Mouse (Mus musculus) heart, embryonic 11.5 days (tissue): ENCODE results near the gene Gipc3. TPM values are rescaled to one million over a fixed set of nuclear protein-coding genes. Genes with fewer than 3 reads are reported as not detected.

Experiments used
- ATAC-seq: fragments of 200-750 bp; cut with Nextera tagmentation; replicated peaks from 2 replicates; pipeline ENCODE4 v1.8.0; 2017; ENCODE audit warnings: moderate library complexity; ENCODE audit not compliant: insufficient number of reproducible peaks, low FRiP score, low TSS enrichment
- H3K27ac ChIP-seq: fragments of 300-500 bp; sonication (generic); 2 replicates; pipeline ENCODE4 v1.5.1; 2014; ENCODE audit warnings: mild to moderate bottlenecking, low read depth, low read length
- H3K27me3 ChIP-seq: fragments of 300-500 bp; sonication (generic); 2 replicates; pipeline ENCODE4 v1.6.1; 2014; ENCODE audit warnings: mild to moderate bottlenecking, low read length, mixed read lengths; ENCODE audit not compliant: control insufficient read depth, insufficient read depth
- H3K36me3 ChIP-seq: fragments of 300-500 bp; sonication (generic); 2 replicates; pipeline ENCODE4 v1.6.1; 2014; ENCODE audit warnings: mild to moderate bottlenecking, low read length, moderate library complexity, mixed read lengths; ENCODE audit not compliant: control insufficient read depth, insufficient read depth
- H3K4me1 ChIP-seq: fragments of 300-500 bp; sonication (generic); 2 replicates; pipeline ENCODE4 v1.6.1; 2014; ENCODE audit warnings: low read length; ENCODE audit not compliant: control insufficient read depth, insufficient read depth
- H3K4me2 ChIP-seq: fragments of 300-500 bp; sonication (generic); 2 replicates; pipeline ENCODE4 v1.6.1; 2014; ENCODE audit warnings: mild to moderate bottlenecking, moderate library complexity
- H3K4me3 ChIP-seq: fragments of 300-500 bp; sonication (generic); 2 replicates; pipeline ENCODE4 v1.5.1; 2014; ENCODE audit warnings: low read depth, low read length
- H3K9ac ChIP-seq: fragments of 300-500 bp; sonication (generic); 2 replicates; pipeline ENCODE4 v1.6.1; 2014; ENCODE audit warnings: mild to moderate bottlenecking, low read depth, low read length, moderate library complexity
- H3K9me3 ChIP-seq: fragments of 300-500 bp; sonication (generic); replicated peaks from 2 replicates; pipeline ENCODE4 v1.6.1; 2016; ENCODE audit warnings: low read length; ENCODE audit not compliant: control insufficient read depth
- WGBS: fragments of 180-500 bp; shearing (Covaris S2); extraction: QIAGEN DNeasy Blood & Tissue Kit; methylation state at CpG from one replicate; pipeline ENCODE4 v1.1.7; 2014; ENCODE audit not compliant: insufficient replicate concordance; 5-methylcytosine and 5-hydroxymethylcytosine counted together
- polyA plus RNA-seq: library from polyadenylated mRNA; unstranded; fragments of >200 nt; fragmentation: Nextera tagmentation; extraction: Ambion mirVana; gene quantifications from 2 replicates; pipeline ENCODE4 v1.2.1, GENCODE M21; 2014

Gipc3 gene
- polyA plus RNA-seq, 1 experiment from 2014 or later: not detected

GRCm38 (mm10) chr10:81306173-81306668 lies 36.8 kb downstream of the Gipc3 start:
- H3K4me2 ChIP-seq: no peak overlapping the region
- 92% methylated on average over 12 of the region's 12 CpGs for WGBS
- H3K27ac ChIP-seq: no peak overlapping the region
- H3K27me3 ChIP-seq: no peaks in the 10 kb centered on the region
- no peak overlapping the region for H3K9ac ChIP-seq
- H3K4me3 ChIP-seq: no peak overlapping the region
- H3K36me3 ChIP-seq: peaks cover 37% of the 10 kb centered on the region
- H3K9me3 ChIP-seq: no peaks in the 10 kb centered on the region
- peaks cover 34% of the 10 kb centered on the region for H3K4me1 ChIP-seq
- no peak for ATAC-seq

DNA sequence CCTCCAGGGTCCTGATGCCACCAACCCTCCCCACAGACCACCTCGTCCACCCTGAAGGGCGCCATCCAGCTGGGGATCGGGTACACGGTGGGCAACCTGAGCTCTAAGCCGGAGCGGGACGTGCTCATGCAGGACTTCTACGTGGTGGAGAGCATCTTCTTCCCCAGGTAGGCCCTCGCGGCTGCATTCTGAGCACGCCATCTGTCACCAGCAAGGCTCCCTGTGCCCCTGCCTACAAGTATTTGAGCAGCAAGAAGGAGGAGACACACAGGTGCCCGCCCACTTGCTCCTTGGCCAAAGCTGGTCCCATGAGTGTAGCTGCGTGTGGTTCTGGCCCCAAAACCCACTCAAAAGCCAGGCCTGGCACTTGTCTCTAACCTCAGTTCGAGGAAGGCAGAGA lies 37.4 kb downstream of the Gipc3 start:
- H3K27me3 ChIP-seq: no peaks in the 10 kb centered on the region
- peaks cover 32% of the 10 kb centered on the region for H3K36me3 ChIP-seq
- H3K9ac ChIP-seq: no peak overlapping the region

DNA sequence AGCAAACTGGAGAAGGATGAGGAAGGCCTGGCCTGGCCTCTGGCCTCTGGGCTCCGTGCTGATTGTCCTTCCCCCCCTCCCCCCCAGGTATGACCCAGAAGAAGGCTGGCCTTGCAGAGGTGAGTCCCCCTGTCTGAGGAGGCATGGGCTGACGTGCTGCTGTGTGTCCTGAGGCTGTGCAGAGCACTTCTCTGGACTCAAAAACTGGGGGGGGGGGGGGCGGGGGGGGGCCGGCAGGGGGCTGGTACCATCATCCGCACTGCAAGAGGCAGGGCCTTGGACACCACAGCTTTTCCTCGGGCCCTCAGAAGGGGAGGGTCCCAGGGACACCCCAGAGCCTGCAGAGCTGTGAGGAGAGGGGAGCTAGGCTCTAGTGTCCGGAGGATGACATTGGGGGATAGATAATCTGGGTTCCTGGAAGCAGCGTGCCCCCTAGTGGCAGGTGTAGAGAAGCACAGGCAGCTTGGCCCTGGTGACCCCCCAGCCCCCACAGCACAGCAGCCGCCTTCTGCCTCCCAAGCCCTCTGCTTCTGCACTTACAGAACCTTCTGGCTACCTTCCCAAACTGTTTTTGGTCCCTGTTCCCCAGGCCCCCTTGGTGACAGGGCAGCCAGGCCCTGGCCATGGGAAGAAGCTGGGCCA lies 38.3 kb downstream of the Gipc3 start:
- Histone ChIP-seq H3K27me3 (no peaks in the 10 kb centered on the region), H3K36me3 (peaks cover 28% of the 10 kb centered on the region), H3K27ac (no peak overlapping the region), H3K9ac (no peak overlapping the region), H3K4me3 (no peak overlapping the region), H3K9me3 (no peaks in the 10 kb centered on the region), H3K4me2 (no peak overlapping the region), H3K4me1 (peaks cover 49% of the 10 kb centered on the region)
- ATAC-seq: no peak
- WGBS: 22% methylated on average over 8 of the region's 9 CpGs

More for the DNA sequence above, 37.4 kb downstream of the Gipc3 start:
- no peak overlapping the region for H3K4me2 ChIP-seq
- no peak overlapping the region for H3K4me3 ChIP-seq
- 89% methylated on average over 14 of the region's 14 CpGs for WGBS
- peaks cover 40% of the 10 kb centered on the region for H3K4me1 ChIP-seq
- H3K9me3 ChIP-seq: no peaks in the 10 kb centered on the region
- no peak for ATAC-seq
- H3K27ac ChIP-seq: no peak overlapping the region

DNA sequence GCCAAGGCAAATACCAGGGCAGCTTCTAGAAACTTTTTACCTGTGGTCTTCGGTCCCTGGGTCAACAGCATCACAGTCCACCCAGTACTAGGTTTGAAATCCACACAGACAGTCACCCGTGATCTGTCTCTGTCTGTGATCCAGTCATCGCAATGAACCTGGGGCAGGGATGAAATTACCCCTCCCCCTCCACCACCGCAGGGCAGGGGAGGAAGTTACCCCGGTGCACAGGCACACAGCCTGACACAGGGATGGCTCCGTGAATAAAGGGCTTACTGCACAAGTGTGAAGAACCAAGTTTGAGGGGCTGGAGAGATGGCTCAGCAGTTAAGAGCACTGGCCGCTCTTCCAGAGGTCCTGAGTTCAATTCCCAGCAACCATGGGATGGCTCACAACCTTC lies 39.3 kb downstream of the Gipc3 start:
- H3K4me3 ChIP-seq: no peak overlapping the region
- H3K4me2 ChIP-seq: no peak overlapping the region
- H3K27me3 ChIP-seq: no peaks in the 10 kb centered on the region
- peaks cover 56% of the 10 kb centered on the region for H3K4me1 ChIP-seq
- H3K9me3 ChIP-seq: no peaks in the 10 kb centered on the region
- no peak overlapping the region for H3K27ac ChIP-seq
- ATAC-seq: no peak
- WGBS: 69% methylated on average over 7 of the region's 7 CpGs
- H3K9ac ChIP-seq: no peak overlapping the region
- peaks cover 22% of the 10 kb centered on the region for H3K36me3 ChIP-seq

DNA sequence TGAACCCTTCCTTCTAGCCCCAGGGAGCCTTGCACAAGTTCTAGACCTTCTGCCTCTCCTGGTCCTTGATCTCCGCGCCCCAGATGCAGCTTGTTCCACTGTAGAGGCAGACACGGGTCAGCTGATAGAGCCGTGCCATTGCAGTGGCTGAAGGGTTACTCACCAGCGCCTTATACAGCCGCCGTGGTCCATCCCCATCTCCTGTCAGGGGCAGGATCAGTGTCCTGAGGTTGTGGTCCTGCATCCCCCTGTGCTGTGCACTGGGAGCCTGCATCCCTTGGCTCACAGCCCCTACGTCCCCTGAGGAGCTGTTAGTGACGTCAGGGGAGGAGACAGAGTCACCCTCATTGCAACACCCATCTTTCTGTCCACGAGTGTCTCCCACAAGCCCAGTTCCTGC lies 39.8 kb downstream of the Gipc3 start:
- no peak; the same call in 1 of the 2 replicates for ATAC-seq
- 57% methylated on average over 10 of the region's 10 CpGs for WGBS
- Histone ChIP-seq H3K36me3 (peaks cover 20% of the 10 kb centered on the region), H3K4me1 (peaks cover 56% of the 10 kb centered on the region), H3K9me3 (no peaks in the 10 kb centered on the region), H3K9ac (peak overlapping the region; percentile 52; the same call in 1 of the 2 replicates), H3K27me3 (no peaks in the 10 kb centered on the region), H3K4me2 (peak overlapping the region; percentile 50), H3K27ac (peak overlapping the region; percentile 70), H3K4me3 (peak overlapping the region; percentile 18; the same call in 1 of the 2 replicates)

DNA sequence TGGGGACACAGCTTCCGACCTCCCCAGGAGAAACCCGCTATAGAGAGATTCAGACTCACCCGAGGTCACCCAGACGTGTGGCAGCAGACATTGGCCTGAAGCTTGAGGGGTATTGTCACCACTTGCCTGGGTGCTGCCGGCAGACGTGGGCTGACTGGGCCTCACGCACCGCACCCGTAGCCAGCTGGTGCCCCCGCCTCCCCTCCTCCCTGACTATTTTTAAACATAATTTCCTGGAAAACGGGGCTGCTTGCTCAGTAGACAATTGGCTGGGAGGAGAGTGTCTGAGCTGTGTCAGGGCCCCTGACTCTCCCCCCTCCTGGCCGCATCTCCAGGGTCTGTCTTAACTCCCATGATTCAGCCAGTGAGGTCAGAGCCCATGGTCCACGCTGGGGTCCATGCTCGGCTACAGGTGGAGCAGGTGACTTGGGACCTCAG lies 40.3 kb downstream of the Gipc3 start:
- Histone ChIP-seq H3K27ac (peak overlapping the region; percentile 70), H3K36me3 (peaks cover 15% of the 10 kb centered on the region), H3K4me2 (peak overlapping the region; percentile 50), H3K9ac (peak overlapping the region; percentile 52; the same call in 1 of the 2 replicates), H3K9me3 (no peaks in the 10 kb centered on the region), H3K27me3 (no peaks in the 10 kb centered on the region), H3K4me1 (peaks cover 61% of the 10 kb centered on the region), H3K4me3 (peak overlapping the region; percentile 18)
- peak; percentile 47; the same call in 1 of the 2 replicates for ATAC-seq
- 25% methylated on average over 14 of the region's 14 CpGs for WGBS

DNA sequence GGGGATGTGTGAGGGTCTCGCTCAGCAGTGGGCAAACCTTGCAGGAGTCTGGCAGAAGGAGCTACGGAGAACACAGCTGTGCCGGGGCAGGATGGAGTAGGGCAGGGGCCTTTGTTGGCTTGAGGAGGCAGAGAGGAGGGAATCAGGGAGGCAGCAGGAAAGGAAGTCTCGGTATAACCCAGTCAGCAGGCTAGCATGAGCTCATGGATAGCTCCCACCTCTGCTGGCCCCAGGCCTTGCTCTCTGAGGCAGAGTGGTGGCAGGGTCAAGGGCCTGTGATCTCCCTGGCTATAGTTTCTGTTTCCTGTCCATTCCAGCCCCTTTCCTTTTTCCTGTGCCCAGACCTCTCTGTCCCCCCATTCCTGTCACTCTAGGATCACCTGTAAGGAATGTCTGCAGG lies 40.8 kb downstream of the Gipc3 start:
- H3K36me3 ChIP-seq: peaks cover 10% of the 10 kb centered on the region
- H3K9me3 ChIP-seq: no peaks in the 10 kb centered on the region
- 54% methylated on average over 4 of the region's 4 CpGs for WGBS
- peak overlapping the region; percentile 17; the same call in 1 of the 2 replicates for H3K4me3 ChIP-seq
- H3K4me1 ChIP-seq: peaks cover 65% of the 10 kb centered on the region
- H3K27me3 ChIP-seq: no peaks in the 10 kb centered on the region
- H3K27ac ChIP-seq: peak overlapping the region; percentile 70
- ATAC-seq: no peak; the same call in 1 of the 2 replicates
- peak overlapping the region; percentile 52; the same call in 1 of the 2 replicates for H3K9ac ChIP-seq
- peak overlapping the region; percentile 50 for H3K4me2 ChIP-seq

DNA sequence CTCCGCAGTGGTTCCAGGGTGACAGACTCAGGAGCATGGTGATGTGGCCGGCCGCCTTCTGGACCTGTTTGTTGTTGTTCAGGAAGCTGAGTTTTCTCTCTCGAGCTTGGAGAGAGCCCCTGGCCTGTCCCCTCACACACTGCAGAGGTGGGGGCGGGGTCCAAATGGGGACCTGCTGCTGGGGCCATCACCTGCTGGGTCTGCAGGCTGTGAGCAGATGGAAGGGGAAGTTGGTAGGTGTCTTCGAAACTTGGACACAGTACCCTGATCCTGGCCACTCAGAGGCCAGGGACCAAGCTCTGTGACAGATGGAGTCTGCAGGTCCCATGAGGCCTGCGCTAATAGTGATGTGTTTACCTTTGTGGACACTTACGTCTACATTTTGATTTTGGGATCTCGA lies 41.7 kb downstream of the Gipc3 start:
- ATAC-seq: no peak
- Histone ChIP-seq H3K27me3 (no peaks in the 10 kb centered on the region), H3K4me1 (peaks cover 66% of the 10 kb centered on the region), H3K4me3 (no peak overlapping the region), H3K9me3 (no peaks in the 10 kb centered on the region), H3K27ac (no peak overlapping the region), H3K4me2 (no peak overlapping the region), H3K9ac (no peak overlapping the region), H3K36me3 (peaks cover 2% of the 10 kb centered on the region; the same call in 1 of the 2 replicates)
- WGBS: 81% methylated on average over 9 of the region's 9 CpGs
